Mouse (Mus musculus): Measurements from ENCODE around the gene Fance. TPM values are rescaled to one million over a fixed set of nuclear protein-coding genes. Genes with fewer than 3 reads are reported as not detected.

Gene Fance
- polyA plus RNA-seq, 1 experiment = 31.3 TPM

DNA sequence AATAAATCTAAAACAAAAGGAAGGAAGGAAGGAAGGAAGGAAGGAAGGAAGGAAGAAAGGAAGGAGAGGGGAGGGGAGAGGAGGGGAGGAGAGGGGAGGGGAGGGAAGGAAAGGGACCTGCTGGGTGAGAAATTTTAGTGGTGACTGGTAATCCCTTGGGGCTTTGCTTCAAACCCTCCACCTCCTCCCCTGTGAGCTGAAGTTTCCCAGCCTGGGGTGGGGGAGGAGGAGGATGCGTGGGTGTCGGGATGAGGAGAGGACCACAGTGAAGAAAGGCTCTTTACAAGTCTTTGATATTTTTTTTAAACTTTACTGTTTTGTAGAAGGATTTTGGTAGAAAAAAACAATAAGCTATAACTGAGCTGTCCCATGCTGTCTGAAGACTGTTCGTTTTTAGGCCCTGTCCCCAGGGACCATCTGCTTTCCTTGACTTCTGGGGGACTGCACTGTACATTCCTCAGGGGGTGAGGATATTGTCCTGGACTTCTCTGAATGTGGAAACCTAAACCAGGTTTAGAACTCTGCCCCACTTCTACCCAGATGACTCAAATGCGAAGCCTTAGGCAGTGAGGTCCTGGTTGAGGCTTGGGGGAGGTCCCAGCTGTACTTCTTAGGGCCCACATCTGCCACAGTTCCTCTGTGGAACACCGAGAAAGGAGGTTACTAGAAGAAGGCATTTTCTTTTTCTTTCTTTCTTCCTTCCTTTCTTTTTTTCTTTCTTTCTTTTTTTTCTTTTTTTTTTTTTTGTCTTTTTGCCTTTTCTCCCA lies 1.8 kb upstream of the Fance start:
- DNase-seq = no peak
- no peak overlapping the region for H3K4me3 ChIP-seq (ENCODE audit: control insufficient read depth, insufficient read depth, low read length)
- H3K4me1 ChIP-seq (replicated peaks; ENCODE audit: control insufficient read depth, insufficient read depth, low read length) = peaks cover 28% of the 10 kb centered on the region
- no peaks in the 10 kb centered on the region for H3K36me3 ChIP-seq (ENCODE audit: control insufficient read depth, insufficient read depth, low read length)
- no peak for TF ChIP-seq POLR2A (IDR thresholded peaks at IDR 0.05; ENCODE audit: control insufficient read depth, extremely low read depth, insufficient read depth, low read length, poor library complexity)
- no peak for TF ChIP-seq CTCF (IDR thresholded peaks at IDR 0.05; ENCODE audit: borderline replicate concordance, control insufficient read depth, extremely low read depth, insufficient read depth, low read length, poor library complexity)
- H3K27ac ChIP-seq (ENCODE audit: control insufficient read depth, insufficient read depth, low read length) = peak overlapping the region; percentile 0; the same call in 1 of the 2 replicates
- H3K27me3 ChIP-seq (ENCODE audit: control insufficient read depth, insufficient read depth, low read length) = no peaks in the 10 kb centered on the region
- WGBS = 51% methylated on average over 5 of the region's 5 CpGs

DNA sequence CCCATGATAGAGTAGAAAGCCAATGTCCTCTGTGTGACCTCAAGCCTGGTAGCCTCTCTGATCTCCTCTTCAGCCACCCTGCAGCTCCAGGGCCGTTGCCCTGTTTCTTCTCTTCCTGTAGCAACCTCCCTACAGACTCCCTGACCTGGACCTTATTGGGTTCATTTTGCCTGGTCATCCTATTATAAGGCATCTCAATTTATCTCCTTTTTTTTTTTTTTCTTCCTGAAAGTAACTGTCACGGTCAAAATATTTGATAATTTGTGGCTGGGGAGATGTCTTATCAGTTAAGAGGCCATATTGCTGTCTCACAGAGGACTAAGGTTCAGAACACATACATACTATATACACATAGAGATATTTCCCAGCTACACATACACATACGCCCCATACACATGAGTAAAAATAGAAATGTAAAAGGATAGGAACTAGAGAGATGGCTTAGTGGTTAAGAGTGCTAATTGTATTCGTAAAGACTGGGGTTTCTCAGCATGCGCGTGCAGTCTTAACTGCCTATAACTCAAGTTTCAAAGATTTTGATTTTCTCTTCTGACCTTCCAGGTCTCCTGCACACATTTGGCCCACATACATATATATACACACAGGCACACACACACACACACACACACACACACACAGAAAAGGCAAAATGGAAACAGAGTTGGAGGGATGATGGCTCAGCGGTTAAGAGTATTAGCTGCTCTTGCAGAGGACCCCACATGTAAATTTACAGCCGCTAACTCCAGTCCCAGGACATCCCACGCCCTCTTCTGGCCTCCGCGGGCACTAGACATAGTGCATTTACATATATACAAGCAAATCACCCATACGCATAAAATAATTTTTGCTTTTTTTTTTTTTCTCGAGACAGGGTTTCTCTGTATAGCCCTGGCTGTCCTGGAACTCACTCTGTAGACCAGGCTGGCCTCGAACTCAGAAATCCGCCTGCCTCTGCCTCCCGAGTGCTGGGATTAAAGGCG lies 797 bp upstream of the Fance start:
- no peaks in the 10 kb centered on the region for H3K27me3 ChIP-seq (ENCODE audit: control insufficient read depth, insufficient read depth, low read length)
- no peak overlapping the region for H3K27ac ChIP-seq (ENCODE audit: control insufficient read depth, insufficient read depth, low read length)
- peak; percentile 42 for DNase-seq
- peak overlapping the region; percentile 33 for H3K4me3 ChIP-seq (ENCODE audit: control insufficient read depth, insufficient read depth, low read length)
- TF ChIP-seq CTCF (IDR thresholded peaks at IDR 0.05; ENCODE audit: borderline replicate concordance, control insufficient read depth, extremely low read depth, insufficient read depth, low read length, poor library complexity) (no peak), POLR2A (IDR thresholded peaks at IDR 0.05; ENCODE audit: control insufficient read depth, extremely low read depth, insufficient read depth, low read length, poor library complexity) (no peak)
- H3K36me3 ChIP-seq (ENCODE audit: control insufficient read depth, insufficient read depth, low read length) = no peaks in the 10 kb centered on the region
- peaks cover 28% of the 10 kb centered on the region for H3K4me1 ChIP-seq (replicated peaks; ENCODE audit: control insufficient read depth, insufficient read depth, low read length)
- WGBS = 22% methylated on average over 17 of the region's 17 CpGs

DNA sequence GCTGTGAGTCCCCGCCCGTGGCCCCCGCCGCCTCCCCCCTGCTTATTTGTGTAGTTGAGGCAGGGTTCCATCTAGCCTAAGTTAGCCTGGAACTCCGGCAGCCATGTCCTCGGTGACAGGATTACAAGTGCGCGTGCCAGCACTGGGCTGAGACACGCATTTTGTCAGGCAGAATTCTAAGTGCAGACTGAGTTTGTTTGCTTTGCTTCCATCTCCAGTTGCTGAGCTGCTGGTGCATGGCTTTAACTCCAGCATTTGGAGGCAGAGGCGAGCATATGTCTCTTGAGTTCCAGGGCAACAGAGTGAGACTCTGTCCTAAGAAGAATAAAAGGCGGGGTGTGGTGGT lies 534 bp downstream of the Fance start:
- H3K27me3 ChIP-seq (ENCODE audit: control insufficient read depth, insufficient read depth, low read length) = no peaks in the 10 kb centered on the region
- no peak overlapping the region for H3K27ac ChIP-seq (ENCODE audit: control insufficient read depth, insufficient read depth, low read length)
- 4% methylated on average over 11 of the region's 11 CpGs for WGBS
- TF ChIP-seq POLR2A (IDR thresholded peaks at IDR 0.05; ENCODE audit: control insufficient read depth, extremely low read depth, insufficient read depth, low read length, poor library complexity) = no peak
- TF ChIP-seq CTCF (IDR thresholded peaks at IDR 0.05; ENCODE audit: borderline replicate concordance, control insufficient read depth, extremely low read depth, insufficient read depth, low read length, poor library complexity) = no peak
- H3K4me3 ChIP-seq (ENCODE audit: control insufficient read depth, insufficient read depth, low read length) = peak overlapping the region; percentile 91
- DNase-seq = no peak
- H3K4me1 ChIP-seq (replicated peaks; ENCODE audit: control insufficient read depth, insufficient read depth, low read length) = peaks cover 18% of the 10 kb centered on the region
- 0 out of 2 replicates have a peak, but pooled peaks cover 5% of the 10 kb centered on the region for H3K36me3 ChIP-seq (ENCODE audit: control insufficient read depth, insufficient read depth, low read length)

DNA sequence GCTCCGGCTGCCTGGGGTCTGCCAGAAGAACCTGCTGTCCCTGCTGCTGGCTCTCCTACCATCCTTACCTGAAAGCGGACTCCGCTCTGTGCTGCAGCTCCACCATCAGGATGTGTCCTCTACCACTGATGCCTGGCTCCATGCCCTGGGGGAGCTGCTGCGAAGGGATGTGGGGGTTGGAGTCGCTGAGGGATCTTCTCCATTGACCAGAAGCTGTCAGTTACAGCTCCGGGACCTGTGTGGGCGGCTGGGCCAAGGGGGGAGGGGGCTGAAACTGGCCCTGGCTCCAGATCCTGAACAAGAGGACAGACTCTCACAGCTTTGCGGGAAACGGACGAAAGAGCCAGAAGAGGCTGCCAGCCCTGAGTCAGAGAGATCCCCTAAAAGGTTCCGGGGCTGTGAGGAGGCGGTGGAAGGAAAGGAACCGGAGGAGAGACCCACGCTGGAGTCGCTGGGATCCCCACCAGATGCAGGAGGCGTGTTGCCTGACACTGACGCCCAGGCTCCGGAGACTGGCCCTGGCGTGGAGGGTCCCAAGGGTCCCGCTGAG lies 2.4 kb downstream of the Fance start:
- H3K36me3 ChIP-seq (ENCODE audit: control insufficient read depth, insufficient read depth, low read length) = peaks cover 9% of the 10 kb centered on the region; the same call in 1 of the 2 replicates
- H3K4me1 ChIP-seq (replicated peaks; ENCODE audit: control insufficient read depth, insufficient read depth, low read length) = peaks cover 18% of the 10 kb centered on the region
- H3K27ac ChIP-seq (ENCODE audit: control insufficient read depth, insufficient read depth, low read length) = no peak overlapping the region
- H3K4me3 ChIP-seq (ENCODE audit: control insufficient read depth, insufficient read depth, low read length) = no peak overlapping the region
- DNase-seq = no peak
- H3K27me3 ChIP-seq (ENCODE audit: control insufficient read depth, insufficient read depth, low read length) = no peaks in the 10 kb centered on the region
- WGBS = 95% methylated on average over 20 of the region's 20 CpGs
- TF ChIP-seq CTCF (IDR thresholded peaks at IDR 0.05; ENCODE audit: borderline replicate concordance, control insufficient read depth, extremely low read depth, insufficient read depth, low read length, poor library complexity) = no peak
- no peak for TF ChIP-seq POLR2A (IDR thresholded peaks at IDR 0.05; ENCODE audit: control insufficient read depth, extremely low read depth, insufficient read depth, low read length, poor library complexity)

DNA sequence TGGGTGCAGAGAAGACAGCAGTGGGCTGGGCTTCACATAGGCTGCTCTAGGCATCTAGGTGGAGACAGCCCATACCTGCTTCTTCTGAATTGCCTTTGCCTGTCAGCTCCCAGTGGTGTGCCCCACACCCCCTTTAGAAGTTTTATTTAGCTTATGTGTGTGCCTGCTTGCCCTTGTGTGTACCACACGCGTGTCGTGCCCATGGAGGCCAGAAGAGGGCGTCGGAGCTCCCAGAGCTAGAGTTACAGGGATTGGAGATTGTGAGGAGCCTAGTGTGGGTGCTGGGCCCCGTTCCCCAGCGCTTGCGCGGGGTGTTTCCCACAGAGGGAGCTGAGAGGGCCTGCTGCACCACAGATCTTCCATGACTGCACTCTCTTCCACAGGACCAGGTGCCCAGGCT lies 3.2 kb downstream of the Fance start:
- no peaks in the 10 kb centered on the region for H3K27me3 ChIP-seq (ENCODE audit: control insufficient read depth, insufficient read depth, low read length)
- peaks cover 16% of the 10 kb centered on the region for H3K4me1 ChIP-seq (replicated peaks; ENCODE audit: control insufficient read depth, insufficient read depth, low read length)
- TF ChIP-seq POLR2A (IDR thresholded peaks at IDR 0.05; ENCODE audit: control insufficient read depth, extremely low read depth, insufficient read depth, low read length, poor library complexity) = no peak
- TF ChIP-seq CTCF (IDR thresholded peaks at IDR 0.05; ENCODE audit: borderline replicate concordance, control insufficient read depth, extremely low read depth, insufficient read depth, low read length, poor library complexity) = no peak
- DNase-seq = no peak
- no peak overlapping the region for H3K27ac ChIP-seq (ENCODE audit: control insufficient read depth, insufficient read depth, low read length)
- H3K4me3 ChIP-seq (ENCODE audit: control insufficient read depth, insufficient read depth, low read length) = no peak overlapping the region
- 95% methylated on average over 9 of the region's 9 CpGs for WGBS
- H3K36me3 ChIP-seq (ENCODE audit: control insufficient read depth, insufficient read depth, low read length) = peaks cover 9% of the 10 kb centered on the region; the same call in 1 of the 2 replicates

DNA sequence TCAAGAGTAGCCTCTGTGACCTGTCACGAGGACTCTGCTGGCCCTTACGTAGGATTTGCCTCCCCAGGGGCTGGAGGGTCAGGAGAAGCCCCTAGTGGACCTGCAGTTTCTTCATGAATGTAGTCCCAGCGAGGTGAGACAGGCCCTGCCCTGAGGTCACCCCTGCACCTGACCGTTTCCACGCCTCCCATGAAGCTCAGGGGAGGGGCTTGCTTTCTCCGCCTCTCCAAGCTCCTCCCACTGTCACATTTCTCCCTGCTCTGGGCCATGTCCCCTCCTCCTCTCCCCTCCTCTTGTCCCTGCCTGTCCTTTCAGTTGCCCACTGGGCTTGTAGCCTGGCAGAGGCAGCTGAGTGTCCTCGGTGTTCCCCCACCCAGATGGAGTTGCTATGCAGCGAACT lies 3.8 kb downstream of the Fance start:
- H3K4me3 ChIP-seq (ENCODE audit: control insufficient read depth, insufficient read depth, low read length) = no peak overlapping the region
- H3K4me1 ChIP-seq (replicated peaks; ENCODE audit: control insufficient read depth, insufficient read depth, low read length) = peaks cover 12% of the 10 kb centered on the region
- no peak for TF ChIP-seq POLR2A (IDR thresholded peaks at IDR 0.05; ENCODE audit: control insufficient read depth, extremely low read depth, insufficient read depth, low read length, poor library complexity)
- no peak for TF ChIP-seq CTCF (IDR thresholded peaks at IDR 0.05; ENCODE audit: borderline replicate concordance, control insufficient read depth, extremely low read depth, insufficient read depth, low read length, poor library complexity)
- WGBS = 93% methylated on average over 8 of the region's 8 CpGs
- peaks cover 9% of the 10 kb centered on the region; the same call in 1 of the 2 replicates for H3K36me3 ChIP-seq (ENCODE audit: control insufficient read depth, insufficient read depth, low read length)
- H3K27me3 ChIP-seq (ENCODE audit: control insufficient read depth, insufficient read depth, low read length) = no peaks in the 10 kb centered on the region
- DNase-seq = no peak
- H3K27ac ChIP-seq (ENCODE audit: control insufficient read depth, insufficient read depth, low read length) = no peak overlapping the region

All from thymus, adult 2 months (tissue).